Mouse (Mus musculus): ENCODE measurements at regions not wholly inside any gene's neighbourhood (a gene's known extent, or its start where the extent isn't known, plus 50 kb on each side); places are given as distances from the start of the nearest gene placed in this dataset.
A peak's percentile ranks its signal among the peaks of the same experiment; 100 is the strongest.

GRCm38 (mm10) chr7:122820587-122821535, 144.6 kb upstream of the Rbbp6 start:
- no peak for ATAC-seq (replicated peaks; ENCODE audit: poor library complexity)

- peak; percentile 92 for ATAC-seq (replicated peaks; ENCODE audit: poor library complexity)
Observed at GRCm38 (mm10) chr7:122823429-122823828, 142.1 kb upstream of the Rbbp6 start.

- ATAC-seq (replicated peaks; ENCODE audit: poor library complexity), result no peak
Observed at GRCm38 (mm10) chr7:122839091-122839490, 126.4 kb upstream of the Rbbp6 start.

GRCm38 (mm10) chr7:122844831-122845230, 120.7 kb upstream of the Rbbp6 start:
- ATAC-seq (replicated peaks; ENCODE audit: poor library complexity), result no peak

- no peak for ATAC-seq (replicated peaks; ENCODE audit: poor library complexity)
Observed at GRCm38 (mm10) chr7:122847376-122847775, 118.1 kb upstream of the Rbbp6 start.

- ATAC-seq (replicated peaks; ENCODE audit: poor library complexity), result no peak
Observed at GRCm38 (mm10) chr7:122873386-122873785, 92.1 kb upstream of the Rbbp6 start.

GRCm38 (mm10) chr7:122876286-122876685, 89.2 kb upstream of the Rbbp6 start:
- no peak for ATAC-seq (replicated peaks; ENCODE audit: poor library complexity)

GRCm38 (mm10) chr7:122881890-122882500, 83.5 kb upstream of the Rbbp6 start:
- peak; percentile 83 for ATAC-seq (replicated peaks; ENCODE audit: poor library complexity)

- ATAC-seq (replicated peaks; ENCODE audit: poor library complexity), result no peak
Observed at GRCm38 (mm10) chr7:122886737-122887136, 78.7 kb upstream of the Rbbp6 start.

GRCm38 (mm10) chr7:122897148-122897547, 68.3 kb upstream of the Rbbp6 start:
- ATAC-seq (replicated peaks; ENCODE audit: poor library complexity), result no peak

GRCm38 (mm10) chr7:122906056-122906455, 59.4 kb upstream of the Rbbp6 start:
- ATAC-seq (replicated peaks; ENCODE audit: poor library complexity), result no peak

GRCm38 (mm10) chr7:122909296-122909695, 56.2 kb upstream of the Rbbp6 start:
- no peak for ATAC-seq (replicated peaks; ENCODE audit: poor library complexity)

All from megakaryocyte progenitor cell, adult 5-6 weeks (primary cell).